Mouse (Mus musculus) hindbrain, embryonic 14.5 days (tissue): ENCODE results near the gene Kctd6. TPM values are rescaled to one million over a fixed set of nuclear protein-coding genes. Genes with fewer than 3 reads are reported as not detected.
"Not testable (repeated sequence)": the region's sequence is repeated elsewhere in the genome, so short reads cannot be mapped to it uniquely, and the experiment has no call there.

Experiments used
- ATAC-seq: fragments of 200-750 bp; cut with Nextera tagmentation; 2 replicates; pipeline ENCODE4 v1.8.0; 2017; ENCODE audit warnings: moderate number of reproducible peaks, mild to moderate bottlenecking, moderate TSS enrichment, moderate library complexity; ENCODE audit not compliant: low FRiP score
- DNase-seq: peaks from one replicate; pipeline ENCODE4 v3.0.0-alpha.2; 2015; ENCODE audit warnings: low spot score
- H3K27ac ChIP-seq: fragments of 300-500 bp; sonication (generic); 2 replicates; pipeline ENCODE4 v1.5.1; 2014; ENCODE audit warnings: mild to moderate bottlenecking, moderate library complexity
- H3K27me3 ChIP-seq: fragments of 300-500 bp; sonication (generic); 2 replicates; pipeline ENCODE4 v1.6.1; 2014; ENCODE audit warnings: mild to moderate bottlenecking, low read length, mixed read lengths; ENCODE audit not compliant: control insufficient read depth, insufficient read depth
- H3K36me3 ChIP-seq: fragments of 300-500 bp; sonication (generic); replicated peaks from 2 replicates; pipeline ENCODE4 v1.6.1; 2014; ENCODE audit not compliant: control insufficient read depth, insufficient read depth
- H3K4me1 ChIP-seq: fragments of 300-500 bp; sonication (generic); replicated peaks from 2 replicates; pipeline ENCODE4 v1.6.1; 2014; ENCODE audit warnings: antibody characterized with exemption, low read length, mixed read lengths; ENCODE audit not compliant: control insufficient read depth, insufficient read depth
- H3K4me2 ChIP-seq: fragments of 300-500 bp; sonication (generic); replicated peaks from 2 replicates; pipeline ENCODE4 v1.6.1; 2014; ENCODE audit warnings: mild to moderate bottlenecking, moderate library complexity
- H3K4me3 ChIP-seq: fragments of 300-500 bp; sonication (generic); replicated peaks from 2 replicates; pipeline ENCODE4 v1.5.1; 2014; ENCODE audit warnings: mild to moderate bottlenecking, low read length
- H3K9ac ChIP-seq: fragments of 300-500 bp; sonication (generic); 2 replicates; pipeline ENCODE4 v1.6.1; 2014
- H3K9me3 ChIP-seq: fragments of 300-500 bp; sonication (generic); 2 replicates; pipeline ENCODE4 v1.6.1; 2016; ENCODE audit warnings: low read length; ENCODE audit not compliant: control insufficient read depth
- WGBS: fragments of 180-500 bp; shearing (Covaris S2); extraction: QIAGEN DNeasy Blood & Tissue Kit; methylation state at CpG from one replicate; pipeline ENCODE4 v1.1.7; 2014; 5-methylcytosine and 5-hydroxymethylcytosine counted together
- polyA plus RNA-seq: library from polyadenylated mRNA; unstranded; fragments of >200 nt; fragmentation: Nextera tagmentation; extraction: Ambion mirVana; gene quantifications from 2 replicates; pipeline ENCODE4 v1.2.1, GENCODE M21; 2014

The Kctd6 gene
- polyA plus RNA-seq, 1 experiment from 2014 or later = 16.2 TPM

DNA sequence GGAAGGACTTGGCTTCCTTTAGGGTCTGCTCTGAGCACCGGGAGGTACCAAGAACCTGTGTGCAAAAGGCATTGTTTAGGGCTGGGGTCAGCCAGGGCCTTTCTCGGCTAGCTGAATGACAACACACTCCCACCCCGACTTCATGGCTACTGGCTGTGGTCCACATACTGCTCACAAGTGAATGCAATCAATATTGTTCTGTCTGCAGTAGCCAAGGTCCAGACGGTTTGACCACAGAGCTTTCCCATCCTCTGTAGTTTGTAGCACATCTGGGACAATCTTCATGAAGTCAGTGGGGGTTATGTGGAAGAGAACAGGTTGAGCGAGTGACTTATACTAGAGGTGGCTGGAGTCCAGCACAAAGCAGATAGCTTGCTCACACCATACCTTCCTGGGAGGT, 42.9 kb downstream of the Kctd6 start:
- Histone ChIP-seq H3K9me3 (no peaks in the 10 kb centered on the region), H3K4me2 (no peak overlapping the region), H3K27me3 (no peaks in the 10 kb centered on the region), H3K9ac (no peak overlapping the region), H3K4me1 (no peaks in the 10 kb centered on the region), H3K4me3 (no peak overlapping the region), H3K36me3 (no peaks in the 10 kb centered on the region), H3K27ac (no peak overlapping the region)
- 78% methylated on average over 5 of the region's 5 CpGs for WGBS
- ATAC-seq (no peak), DNase-seq (no peak)

DNA sequence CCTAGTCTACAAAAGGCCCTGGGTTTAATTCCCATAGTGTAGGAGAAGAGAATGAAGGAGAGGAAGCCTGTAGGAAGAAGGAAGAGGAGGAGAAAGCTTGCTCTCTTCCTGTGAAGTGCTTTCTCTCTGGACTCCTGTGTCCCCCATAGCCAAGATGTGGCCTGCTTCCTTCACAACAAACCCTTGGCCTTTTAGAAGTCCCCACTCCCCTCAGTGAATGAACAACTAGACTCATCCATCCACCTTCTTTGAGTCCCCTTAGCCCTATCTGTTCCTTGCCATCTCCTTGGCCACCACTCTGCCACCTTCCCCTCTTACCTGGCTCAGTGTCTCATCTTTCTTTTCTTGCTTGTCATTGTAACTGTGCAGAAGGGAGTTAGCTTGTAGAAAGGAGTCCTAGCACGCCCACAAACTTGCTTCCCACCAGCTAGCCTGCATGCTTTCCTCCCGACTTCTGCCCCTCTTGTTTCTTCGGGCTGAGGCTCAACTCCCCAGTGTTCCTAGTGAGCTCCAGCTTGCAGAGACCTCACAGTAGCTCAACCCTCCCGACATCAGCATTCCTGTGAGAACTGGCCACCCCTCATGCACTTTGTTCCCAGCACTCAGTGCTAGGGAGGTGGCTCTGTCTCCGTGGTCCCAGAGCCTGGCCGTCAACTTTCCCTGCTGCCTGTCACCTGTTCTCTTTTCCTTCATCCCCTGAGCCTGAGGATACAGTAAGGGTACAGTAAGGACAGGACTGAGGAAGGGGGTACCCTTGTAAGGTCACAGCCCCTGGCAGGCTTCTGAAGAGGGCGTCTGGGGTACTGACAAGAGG, 43.8 kb downstream of the Kctd6 start:
- DNase-seq (no peak), ATAC-seq (no peak)
- H3K4me3 ChIP-seq = no peak overlapping the region
- no peak overlapping the region for H3K27ac ChIP-seq
- H3K4me2 ChIP-seq = no peak overlapping the region
- no peaks in the 10 kb centered on the region for H3K27me3 ChIP-seq
- H3K9me3 ChIP-seq = no peaks in the 10 kb centered on the region
- 51% methylated on average over 7 of the region's 7 CpGs for WGBS
- H3K9ac ChIP-seq = no peak overlapping the region
- H3K4me1 ChIP-seq = no peaks in the 10 kb centered on the region
- no peaks in the 10 kb centered on the region for H3K36me3 ChIP-seq

DNA sequence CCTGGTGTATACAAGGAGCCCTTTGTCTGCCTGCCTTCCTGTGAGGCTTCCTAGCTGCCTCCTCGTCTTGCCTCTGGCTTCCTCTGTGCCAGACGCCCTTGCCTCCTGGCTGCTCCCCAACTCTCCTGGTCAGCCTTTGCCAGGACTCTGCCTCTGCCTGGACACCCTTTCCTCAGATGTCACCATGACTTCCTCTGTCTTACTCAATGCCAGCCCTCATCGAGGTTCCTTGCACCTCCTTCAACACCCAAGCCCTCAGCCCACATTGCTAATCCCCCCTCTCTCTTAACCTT, 44.3 kb downstream of the Kctd6 start:
- ATAC-seq = peak; percentile 47; the same call in 1 of the 2 replicates
- H3K4me2 ChIP-seq = no peak overlapping the region
- no peak overlapping the region for H3K27ac ChIP-seq
- no peak overlapping the region for H3K4me3 ChIP-seq
- H3K9ac ChIP-seq = no peak overlapping the region
- no peak for DNase-seq
- H3K4me1 ChIP-seq = no peaks in the 10 kb centered on the region
- H3K36me3 ChIP-seq = no peaks in the 10 kb centered on the region
- 38% methylated on average over 3 of the region's 3 CpGs for WGBS
- no peaks in the 10 kb centered on the region for H3K9me3 ChIP-seq
- no peaks in the 10 kb centered on the region for H3K27me3 ChIP-seq

DNA sequence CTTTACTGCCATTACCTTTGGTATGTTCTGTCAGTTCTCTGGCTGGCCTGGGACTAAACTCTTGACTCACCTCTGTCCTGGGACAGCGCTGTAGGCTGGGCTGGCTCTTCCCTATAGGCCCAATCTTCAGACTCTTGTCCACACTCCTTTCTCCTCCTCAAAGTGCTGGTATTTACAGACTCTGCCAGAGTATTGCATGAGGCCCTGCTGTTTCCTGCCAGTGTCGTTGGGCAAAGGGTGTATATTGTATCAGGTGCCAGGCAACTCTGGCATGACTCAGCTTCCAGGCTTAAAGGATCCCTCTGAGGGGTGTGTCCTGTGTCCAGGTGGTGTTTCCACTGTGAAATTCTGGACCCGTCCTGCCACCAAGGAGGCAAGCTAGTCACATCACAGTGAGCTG, 44.8 kb downstream of the Kctd6 start:
- ATAC-seq (no peak), DNase-seq (no peak)
- Histone ChIP-seq H3K27me3 (no peaks in the 10 kb centered on the region), H3K27ac (no peak overlapping the region), H3K9me3 (no peaks in the 10 kb centered on the region), H3K36me3 (no peaks in the 10 kb centered on the region), H3K4me3 (no peak overlapping the region), H3K4me2 (no peak overlapping the region), H3K9ac (no peak overlapping the region), H3K4me1 (no peaks in the 10 kb centered on the region)
- WGBS = 87% methylated on average over 3 of the region's 3 CpGs

DNA sequence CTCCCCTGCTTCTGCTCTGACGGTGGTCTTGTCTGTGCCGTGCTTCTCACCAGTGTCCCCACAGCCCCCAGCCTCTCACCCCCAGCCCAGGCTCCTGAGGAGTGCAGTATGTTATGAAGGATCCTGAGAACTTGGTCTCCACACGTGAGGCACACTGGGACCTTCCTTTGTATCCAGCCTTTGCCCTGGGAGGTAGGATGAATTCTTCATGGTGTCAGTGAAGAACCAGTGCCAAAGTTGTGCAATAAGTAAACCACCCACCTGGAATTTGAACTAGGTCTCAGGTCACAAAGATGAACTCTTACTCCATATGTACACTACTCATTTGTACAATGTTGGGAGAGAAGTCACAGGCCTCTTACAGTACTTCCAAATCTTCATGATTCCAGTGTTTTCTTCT, 45.2 kb downstream of the Kctd6 start, which contains the start of gene Acox2:
Gene Acox2, minus strand, starts transcription at position 188 of the 400 bp plus-strand sequence.
- ATAC-seq (no peak), DNase-seq (no peak)
- H3K36me3 ChIP-seq = no peaks in the 10 kb centered on the region
- H3K9me3 ChIP-seq = no peaks in the 10 kb centered on the region
- no peaks in the 10 kb centered on the region for H3K27me3 ChIP-seq
- no peak within 1 kb of the TSS for H3K9ac ChIP-seq
- H3K4me3 ChIP-seq = no peak within 1 kb of the TSS
- no peaks in the 10 kb centered on the region for H3K4me1 ChIP-seq
- H3K4me2 ChIP-seq = no peak within 1 kb of the TSS
- 88% methylated on average over 3 of the region's 3 CpGs for WGBS
- no peak within 1 kb of the TSS for H3K27ac ChIP-seq

DNA sequence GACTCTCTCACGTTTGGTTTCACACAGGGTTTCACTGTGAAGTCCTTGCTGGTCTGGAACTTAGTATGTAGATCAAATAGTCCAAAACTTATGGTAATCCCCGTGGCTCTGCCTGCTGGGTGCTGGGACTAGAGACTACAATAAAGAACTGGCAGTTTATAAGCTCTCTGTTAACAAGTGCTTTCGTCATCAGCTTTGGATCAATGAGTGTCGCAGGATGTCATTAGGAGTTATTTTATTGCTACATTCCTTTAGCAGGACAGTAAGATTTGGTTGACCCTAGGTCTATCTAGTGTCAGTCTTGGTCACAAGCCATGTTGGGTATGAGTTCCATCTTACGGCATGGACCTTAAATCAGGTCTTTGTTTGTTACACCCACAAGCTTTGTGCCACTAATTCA, 46.3 kb downstream of the Kctd6 start:
- H3K4me1 ChIP-seq = no peaks in the 10 kb centered on the region
- no peak overlapping the region for H3K27ac ChIP-seq
- ATAC-seq (no peak), DNase-seq (no peak)
- H3K9me3 ChIP-seq = no peaks in the 10 kb centered on the region
- no peak overlapping the region for H3K9ac ChIP-seq
- H3K36me3 ChIP-seq = no peaks in the 10 kb centered on the region
- no peak overlapping the region for H3K4me3 ChIP-seq
- H3K4me2 ChIP-seq = no peak overlapping the region
- WGBS = 81% methylated on average over 5 of the region's 5 CpGs
- H3K27me3 ChIP-seq = no peaks in the 10 kb centered on the region

DNA sequence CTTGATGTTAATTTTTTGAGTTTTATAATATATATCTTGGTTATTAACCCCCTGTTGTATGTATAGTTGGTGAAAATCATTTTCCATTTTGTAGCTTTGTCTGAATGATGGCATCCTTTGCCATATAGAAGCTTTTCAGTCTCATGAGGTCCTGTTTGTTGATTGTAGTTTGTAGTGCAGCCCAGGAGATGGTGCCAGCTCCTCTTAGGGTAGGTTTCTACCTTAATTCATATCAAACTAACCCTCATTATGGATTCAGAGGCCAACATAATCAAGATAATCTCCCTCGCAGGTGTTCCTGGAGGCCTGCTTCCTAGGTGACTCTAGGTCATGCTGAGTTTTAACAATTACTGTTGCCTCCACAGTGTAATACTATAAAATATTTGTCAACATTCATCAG, 48.3 kb downstream of the Kctd6 start:
- Histone ChIP-seq H3K9ac (no peak overlapping the region), H3K9me3 (no peaks in the 10 kb centered on the region), H3K4me1 (no peaks in the 10 kb centered on the region), H3K4me2 (no peak overlapping the region), H3K27me3 (no peaks in the 10 kb centered on the region), H3K4me3 (no peak overlapping the region), H3K27ac (no peak overlapping the region), H3K36me3 (no peaks in the 10 kb centered on the region)
- ATAC-seq (no peak), DNase-seq (no peak)
- 55% methylated on average over 1 of the region's 1 CpGs for WGBS

DNA sequence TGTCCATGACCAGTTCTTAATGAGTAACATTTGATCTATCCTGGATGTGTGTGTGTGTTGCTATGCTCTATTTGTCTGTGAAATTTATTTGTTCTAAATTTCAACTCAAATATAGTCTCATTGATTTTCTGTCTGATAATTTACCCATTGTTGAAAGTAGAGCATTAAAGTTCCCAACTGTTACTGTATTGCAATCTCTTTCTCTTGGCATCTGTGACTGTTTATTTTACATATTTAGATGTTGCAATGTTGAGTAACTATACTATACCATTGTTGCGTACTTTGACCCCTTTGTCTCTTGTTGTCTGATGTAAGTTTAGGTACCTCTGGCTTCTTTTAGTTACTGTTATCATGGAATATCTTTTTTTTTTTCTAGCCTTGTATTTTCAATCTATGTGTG, 50.4 kb downstream of the Kctd6 start:
- Histone ChIP-seq H3K9me3 (no peaks in the 10 kb centered on the region), H3K27me3 (no peaks in the 10 kb centered on the region), H3K4me3 (no peak overlapping the region), H3K4me2 (no peak overlapping the region), H3K27ac (no peak overlapping the region), H3K9ac (no peak overlapping the region), H3K4me1 (no peaks in the 10 kb centered on the region), H3K36me3 (no peaks in the 10 kb centered on the region)
- WGBS = 100% methylated on average over 1 of the region's 1 CpGs
- ATAC-seq (no peak), DNase-seq (no peak)

DNA sequence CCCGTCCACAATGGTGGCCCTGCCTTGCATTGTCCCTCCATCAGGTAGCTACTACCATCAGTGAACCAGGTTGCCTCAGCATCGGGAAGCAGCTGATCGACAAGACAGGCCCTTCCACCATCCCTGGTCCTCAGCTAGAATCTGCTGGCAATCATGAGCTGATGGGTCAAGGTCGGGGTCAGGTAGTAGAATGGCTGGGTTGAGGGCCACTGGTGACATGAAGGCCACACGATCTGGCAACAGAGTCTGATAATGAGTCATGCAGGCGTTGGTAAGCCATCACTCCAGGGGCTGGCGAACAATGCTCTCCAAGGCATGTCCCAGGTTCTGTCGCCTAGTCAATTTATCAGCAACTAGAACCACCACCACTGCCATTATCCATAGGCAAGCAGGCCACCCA, 57.3 kb downstream of the Kctd6 start:
- not testable (repeated sequence) for ATAC-seq, DNase-seq
- 85% methylated on average over 8 of the region's 8 CpGs for WGBS

More for the DNA sequence above, 57.3 kb downstream of the Kctd6 start:
- H3K9ac ChIP-seq, H3K4me1 ChIP-seq, H3K4me2 ChIP-seq, H3K27me3 ChIP-seq, H3K4me3 ChIP-seq, H3K36me3 ChIP-seq, H3K9me3 ChIP-seq, H3K27ac ChIP-seq: not testable (repeated sequence)
